Mouse (Mus musculus): ENCODE data around the gene Mob2.
A peak's percentile ranks its signal among the peaks of the same experiment; 100 is the strongest.

Gene Mob2

DNA sequence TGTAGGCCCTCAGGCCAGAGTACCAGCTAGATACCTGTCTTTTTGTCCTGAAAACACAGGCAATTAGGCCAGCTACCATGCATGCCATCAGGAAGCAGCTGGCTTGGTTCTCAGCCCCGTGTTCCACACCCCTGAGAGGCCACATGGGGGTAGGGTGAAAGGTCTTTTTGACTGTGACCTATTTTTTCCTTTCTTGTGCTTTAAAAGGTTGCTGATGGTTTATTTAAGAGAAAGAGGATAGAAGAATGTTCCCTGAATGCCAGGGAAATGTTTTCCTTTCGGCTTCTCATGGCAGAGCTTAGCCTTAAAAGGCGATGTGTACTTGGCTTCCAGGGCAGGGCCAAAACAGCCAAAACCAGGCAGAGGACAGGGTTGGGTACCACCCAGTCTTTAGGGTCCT, 40.0 kb downstream of the Mob2 start:
- DNase-seq = no peak

DNA sequence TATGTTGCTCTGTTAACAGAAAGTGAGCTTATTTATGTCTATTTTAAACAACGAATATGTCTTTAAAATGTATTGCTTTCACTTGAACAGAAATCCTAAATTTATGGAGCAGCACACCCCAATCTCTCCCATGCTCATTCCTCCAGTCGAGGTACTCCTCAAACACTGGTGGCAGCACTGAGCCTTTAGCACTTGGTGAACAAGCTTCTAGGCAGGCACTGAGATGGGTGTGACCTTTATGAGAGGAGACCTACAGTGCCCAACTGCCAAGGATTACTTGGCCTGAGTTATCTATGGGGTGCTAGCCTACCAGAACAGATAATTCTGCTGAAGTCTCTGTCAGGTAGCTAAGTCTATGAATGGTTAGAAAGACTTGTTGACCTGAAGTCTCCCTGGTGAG, 41.2 kb downstream of the Mob2 start:
- no peak for DNase-seq

GRCm38 (mm10) chr7:142016562-142016961, 44.3 kb downstream of the Mob2 start:
- DNase-seq = peak; percentile 55

DNA sequence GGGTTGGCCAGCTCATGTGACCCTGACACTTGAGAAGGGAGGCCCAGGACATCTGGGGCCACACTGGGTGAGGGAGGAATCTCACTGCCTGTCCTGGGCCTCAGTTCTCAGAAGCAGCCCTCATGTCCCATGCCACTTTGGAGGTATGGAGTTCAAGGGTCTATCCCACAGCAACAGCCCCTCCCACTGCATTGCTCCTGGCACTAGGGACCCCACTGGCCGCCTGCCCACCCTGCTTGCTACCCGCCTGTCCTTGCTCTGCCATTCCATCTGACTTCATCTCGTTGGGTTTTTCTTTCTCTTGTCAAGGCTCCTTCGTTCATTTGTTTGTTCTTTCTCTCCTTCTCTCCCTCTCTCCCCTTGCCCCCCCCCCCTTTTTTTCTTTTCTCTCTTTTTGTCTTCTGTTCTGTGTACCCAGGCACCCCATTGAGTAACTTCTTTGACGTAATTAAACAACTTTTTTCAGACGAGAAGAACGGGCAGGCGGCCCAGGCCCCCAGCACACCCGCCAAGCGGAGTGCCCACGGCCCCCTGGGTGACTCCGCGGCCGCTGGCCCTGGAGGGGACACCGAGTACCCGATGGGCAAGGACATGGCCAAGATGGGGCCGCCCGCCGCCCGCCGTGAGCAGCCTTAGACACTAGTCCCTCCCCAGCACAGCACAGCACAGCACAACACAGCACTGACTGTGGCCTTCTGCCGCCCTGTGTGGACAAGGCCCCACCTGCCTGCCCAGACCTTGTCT, 59.1 kb downstream of the Mob2 start:
- no peak for DNase-seq

GRCm38 (mm10) chr7:142000661-142001060, 60.2 kb downstream of the Mob2 start:
- DNase-seq = peak; percentile 78

DNA sequence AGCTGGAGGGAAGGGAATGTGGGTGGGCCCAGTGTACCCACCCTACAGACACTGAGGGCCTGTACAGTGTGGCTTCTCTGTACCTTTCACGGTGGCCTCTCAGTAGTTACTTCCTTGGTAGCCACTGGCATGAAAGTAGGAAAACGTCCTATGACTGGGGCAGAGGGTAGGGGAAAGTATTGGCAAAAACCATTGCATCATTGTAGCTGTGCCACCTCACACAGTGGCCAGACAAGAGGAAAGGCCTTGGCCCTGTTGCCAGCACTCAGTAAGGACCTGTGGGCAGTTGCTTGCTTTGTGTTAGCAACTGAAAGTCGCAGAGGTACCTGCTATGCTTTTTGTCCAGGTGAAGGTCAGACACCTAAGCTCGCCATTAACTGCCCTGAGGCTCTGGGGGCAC, 66.7 kb downstream of the Mob2 start:
- DNase-seq = no peak

DNA sequence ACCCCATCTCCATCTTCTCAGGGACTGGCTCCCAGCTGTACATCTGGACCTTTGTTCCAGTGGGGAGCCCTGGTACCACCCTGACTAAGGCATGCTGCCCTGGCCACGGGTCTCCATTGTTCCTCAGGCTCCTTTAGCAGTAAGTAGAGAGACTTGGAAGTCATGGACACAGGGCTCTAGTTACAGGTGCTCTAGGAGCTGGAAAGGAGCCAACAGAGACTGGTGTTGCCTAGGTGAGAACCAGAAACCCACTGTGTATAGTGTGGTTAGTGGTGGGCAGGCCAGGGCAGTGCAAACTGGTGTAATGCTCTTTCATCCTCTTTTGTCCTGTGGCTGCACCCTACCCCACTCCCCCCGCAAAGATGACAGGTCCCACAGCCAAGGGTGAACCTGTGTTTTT, 69.7 kb downstream of the Mob2 start:
- DNase-seq = no peak

- no peak for DNase-seq
Observed at GRCm38 (mm10) chr7:141988314-141988806, 72.5 kb downstream of the Mob2 start.

GRCm38 (mm10) chr7:141981237-141981636, 79.6 kb downstream of the Mob2 start:
- DNase-seq = no peak

DNA sequence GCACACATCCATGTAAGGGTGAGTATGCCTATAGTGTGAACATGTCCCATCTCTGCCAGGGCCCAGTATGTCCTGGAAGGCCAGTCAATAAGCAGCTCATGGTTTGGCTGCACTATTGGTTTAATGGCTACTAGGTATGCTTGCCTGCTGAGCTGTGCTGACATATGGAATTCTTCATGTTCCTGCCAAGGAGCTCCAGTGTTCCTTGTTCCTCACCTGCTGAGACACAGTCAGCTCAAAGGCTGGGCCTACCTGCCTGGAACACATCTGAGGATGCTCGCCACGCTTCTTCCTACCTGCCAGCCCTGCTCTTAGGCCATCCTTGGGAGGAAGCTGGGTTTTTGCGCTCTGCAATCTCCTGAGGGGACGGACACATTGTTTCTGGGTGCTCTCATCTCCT, 81.6 kb downstream of the Mob2 start:
- DNase-seq = no peak

DNA sequence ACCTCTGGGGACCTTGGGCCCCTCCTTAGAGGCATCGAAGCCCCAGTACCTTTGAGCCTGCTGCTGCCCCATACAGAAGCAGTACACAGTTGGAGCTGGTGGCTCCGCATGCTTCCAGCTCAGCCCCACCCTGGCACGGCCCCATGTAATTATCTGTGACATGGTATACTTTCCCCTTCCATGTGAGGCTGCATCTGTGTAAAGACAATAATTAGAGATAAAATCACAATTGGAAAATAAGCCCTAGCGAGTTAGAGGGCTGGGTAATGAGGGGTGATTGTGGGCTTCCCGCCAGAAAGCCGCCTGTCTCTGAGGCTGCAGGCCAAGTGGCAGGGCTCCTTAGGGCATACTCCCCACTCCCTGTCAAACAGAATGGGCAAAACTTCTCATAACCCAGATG, 82.9 kb downstream of the Mob2 start:
- no peak for DNase-seq

GRCm38 (mm10) chr7:141972831-141973619, 87.8 kb downstream of the Mob2 start:
- peak; percentile 74 for DNase-seq

DNA sequence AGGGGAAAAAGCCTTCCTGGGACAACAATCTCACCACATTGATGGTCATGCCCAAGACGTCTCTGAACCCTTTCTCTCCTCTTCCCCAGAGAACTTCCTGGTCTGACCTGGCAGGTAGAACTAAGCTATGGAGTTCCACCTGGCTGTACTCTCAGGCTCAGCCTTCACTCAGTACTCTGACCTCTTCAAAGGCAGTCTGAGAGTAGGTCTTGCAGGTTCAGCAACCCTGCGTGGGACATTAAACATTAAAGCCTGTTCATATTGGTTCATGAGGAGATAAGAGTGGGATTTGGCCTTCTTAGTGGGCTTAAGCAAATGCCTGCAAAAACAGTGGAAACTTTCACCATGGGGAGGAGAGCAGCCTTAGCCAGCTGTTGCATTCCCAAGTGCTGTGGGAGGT, 94.6 kb downstream of the Mob2 start:
- DNase-seq = no peak

- peak; percentile 43 for DNase-seq
Observed at GRCm38 (mm10) chr7:141962521-141962920, 98.3 kb downstream of the Mob2 start.

GRCm38 (mm10) chr7:141961491-141961890, 99.4 kb downstream of the Mob2 start:
- peak; percentile 77 for DNase-seq

GRCm38 (mm10) chr7:141960926-141961325, 99.9 kb downstream of the Mob2 start:
- DNase-seq = peak; percentile 75

GRCm38 (mm10) chr7:141959133-141959532, 101.7 kb downstream of the Mob2 start:
- DNase-seq = no peak
